Mouse (Mus musculus): Measurements from ENCODE around the gene Kif9. TPM values are rescaled to one million over a fixed set of nuclear protein-coding genes. Genes with fewer than 3 reads are reported as not detected.

Gene Kif9
- total RNA-seq, 1 experiment, result 0.71 TPM

DNA sequence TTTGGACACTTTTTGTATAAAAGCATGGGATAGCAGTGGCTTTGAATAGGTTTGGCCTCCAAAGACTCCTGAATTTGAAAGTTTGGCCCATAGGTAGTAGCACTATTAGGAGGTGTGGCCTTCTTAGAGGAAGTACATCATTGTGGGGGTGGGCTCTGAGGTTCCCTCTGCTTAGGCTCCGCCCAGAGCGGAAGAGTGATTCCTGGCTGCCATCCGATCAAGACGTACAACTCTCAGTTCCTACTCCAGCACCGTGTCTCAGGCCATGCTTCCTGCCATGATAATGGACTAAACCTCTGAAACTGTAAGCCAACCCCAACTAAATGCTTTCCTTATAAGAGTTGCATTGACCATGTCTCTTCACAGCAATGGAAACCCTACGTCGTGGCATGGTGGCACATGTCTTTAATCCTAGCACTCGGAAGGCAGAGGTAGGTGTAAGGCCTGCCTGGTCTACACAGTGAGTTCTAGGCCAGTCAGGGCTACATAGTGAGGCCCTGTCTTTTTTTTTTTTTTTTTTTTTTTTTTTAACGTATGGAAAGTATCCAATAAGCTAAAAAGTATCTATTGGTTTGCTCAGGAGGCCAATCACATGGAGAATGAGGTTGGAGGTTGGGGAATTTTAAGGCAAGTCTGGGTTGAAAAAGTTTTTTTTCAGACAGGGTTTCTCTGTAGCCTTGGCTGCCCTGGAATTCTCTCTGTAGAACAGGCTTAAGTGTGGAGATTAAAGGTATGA, 52.4 kb downstream of the Kif9 start:
- no peaks in the 10 kb centered on the region for H3K36me3 ChIP-seq (ENCODE audit: control insufficient read depth, insufficient read depth, low read length, poor library complexity, severe bottlenecking)
- peaks cover 5 to 6% of the 10 kb centered on the region in 2 experiments; a peak in 3 of 4 replicates for H3K4me1 ChIP-seq (ENCODE audit: control insufficient read depth in 2 of 2, insufficient read depth in 2 of 2, low read length in 2 of 2, poor library complexity in 1 of 2)
- no peak overlapping the region for H3K27ac ChIP-seq (ENCODE audit: insufficient read depth, low read depth, low read length, poor library complexity, severe bottlenecking)
- DNase-seq (ENCODE audit: low read depth, low spot score), result peak; percentile 88
- no peaks in the 10 kb centered on the region for H3K9me3 ChIP-seq (ENCODE audit: control insufficient read depth, insufficient read depth, low read depth, low read length)
- H3K9ac ChIP-seq (ENCODE audit: insufficient read depth, low read depth, low read length, poor library complexity, severe bottlenecking), result peak overlapping the region; percentile 83
- in situ Hi-C loops (cut with MboI; ENCODE audit: low sequenced_read_pairs in 2 of 2, unreplicated experiment in 2 of 2), result no loop called here
- TF ChIP-seq ZC3H11A (IDR thresholded peaks at IDR 0.05; ENCODE audit: borderline replicate concordance, low read depth, low read length) (no peak), ZNF384 (IDR thresholded peaks at IDR 0.05; ENCODE audit: low read depth, low read length) (peak; percentile 72)
- H3K4me3 ChIP-seq (ENCODE audit: insufficient read depth in 1 of 2, low read depth in 1 of 2, low read length in 2 of 2, poor library complexity in 1 of 2, severe bottlenecking in 1 of 2), result peak overlapping the region; percentile 89 to 93

DNA sequence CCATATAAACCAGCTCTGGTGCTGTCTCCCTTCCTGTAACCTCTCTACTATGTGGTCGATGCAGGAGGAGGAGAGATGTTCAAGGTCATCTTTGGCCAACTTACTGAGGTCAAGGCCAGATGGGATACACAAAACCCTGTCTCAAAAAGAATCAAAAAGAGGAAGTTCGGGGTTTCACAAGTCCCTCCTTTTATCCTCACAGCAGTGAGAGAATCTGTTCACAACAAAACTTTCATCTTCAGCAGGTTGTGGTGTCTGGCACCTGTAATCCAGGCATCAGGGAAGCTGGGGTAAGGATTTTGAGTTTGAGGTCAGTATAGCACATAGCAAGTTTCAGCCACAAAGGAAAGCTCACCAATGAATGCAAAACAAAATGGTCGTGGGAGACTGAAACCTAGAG, 53.9 kb downstream of the Kif9 start:
- no peak for DNase-seq (ENCODE audit: low read depth, low spot score)
- Histone ChIP-seq H3K9me3 (ENCODE audit: control insufficient read depth, insufficient read depth, low read depth, low read length) (no peaks in the 10 kb centered on the region), H3K27ac (ENCODE audit: insufficient read depth, low read depth, low read length, poor library complexity, severe bottlenecking) (no peak overlapping the region), H3K9ac (ENCODE audit: insufficient read depth, low read depth, low read length, poor library complexity, severe bottlenecking) (no peak overlapping the region), H3K4me1 (ENCODE audit: control insufficient read depth in 2 of 2, insufficient read depth in 2 of 2, low read length in 2 of 2, poor library complexity in 1 of 2) (peaks cover 5 to 9% of the 10 kb centered on the region in 2 experiments; a peak in 3 of 4 replicates), H3K4me3 (ENCODE audit: insufficient read depth in 1 of 2, low read depth in 1 of 2, low read length in 2 of 2, poor library complexity in 1 of 2, severe bottlenecking in 1 of 2) (no peak overlapping the region; a peak in 1 of 4 replicates), H3K36me3 (ENCODE audit: control insufficient read depth, insufficient read depth, low read length, poor library complexity, severe bottlenecking) (no peaks in the 10 kb centered on the region)
- TF ChIP-seq ZNF384 (IDR thresholded peaks at IDR 0.05; ENCODE audit: low read depth, low read length), result no peak
- TF ChIP-seq ZC3H11A (IDR thresholded peaks at IDR 0.05; ENCODE audit: borderline replicate concordance, low read depth, low read length), result no peak
- no peak for TF ChIP-seq CHD2 (IDR thresholded peaks at IDR 0.05; ENCODE audit: low read depth, low read length)
- no peak for TF ChIP-seq MAFK (IDR thresholded peaks at IDR 0.05; ENCODE audit: insufficient read depth, low read depth, low read length)
- no peak for TF ChIP-seq HCFC1 (IDR thresholded peaks at IDR 0.05; ENCODE audit: borderline replicate concordance, insufficient read depth, low read length)
- in situ Hi-C loops (cut with MboI; ENCODE audit: low sequenced_read_pairs in 2 of 2, unreplicated experiment in 2 of 2), result no loop called here

DNA sequence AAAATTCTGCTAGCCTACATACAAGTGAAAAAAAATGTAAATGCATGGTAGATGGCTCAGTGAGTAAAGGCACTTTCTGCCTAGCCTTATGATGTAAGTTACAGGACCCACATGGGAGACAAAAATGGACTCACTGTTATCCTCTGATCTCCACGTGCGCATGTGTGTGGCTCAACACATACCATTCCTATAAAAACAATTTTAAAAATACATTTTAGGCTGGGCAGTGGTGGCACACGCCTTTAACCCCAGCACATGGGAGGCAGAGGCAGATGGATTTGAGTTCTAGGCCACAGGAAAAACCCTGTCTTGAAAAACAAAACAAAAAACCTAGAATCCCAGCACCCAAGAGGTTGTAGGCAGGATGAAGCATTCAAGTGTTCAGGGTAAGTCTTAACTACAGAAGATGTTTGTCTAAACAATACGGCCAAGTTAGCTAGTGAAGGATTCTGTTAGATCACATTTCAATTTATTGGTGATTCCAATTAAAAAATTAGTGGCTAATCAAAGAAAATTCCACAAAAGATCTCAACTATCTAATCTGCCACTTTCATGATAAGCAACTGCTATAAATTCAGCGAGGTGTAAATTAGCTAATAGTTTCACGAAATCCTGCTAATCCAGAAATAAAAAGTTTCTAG, 54.5 kb downstream of the Kif9 start:
- no peak for DNase-seq (ENCODE audit: low read depth, low spot score)
- Histone ChIP-seq H3K9ac (ENCODE audit: insufficient read depth, low read depth, low read length, poor library complexity, severe bottlenecking) (no peak overlapping the region; the same call in 1 of the 2 replicates), H3K9me3 (ENCODE audit: control insufficient read depth, insufficient read depth, low read depth, low read length) (no peaks in the 10 kb centered on the region), H3K4me1 (ENCODE audit: control insufficient read depth in 2 of 2, insufficient read depth in 2 of 2, low read length in 2 of 2, poor library complexity in 1 of 2) (peaks cover 5 to 9% of the 10 kb centered on the region in 2 experiments; a peak in 3 of 4 replicates), H3K36me3 (ENCODE audit: control insufficient read depth, insufficient read depth, low read length, poor library complexity, severe bottlenecking) (no peaks in the 10 kb centered on the region), H3K4me3 (ENCODE audit: insufficient read depth in 1 of 2, low read depth in 1 of 2, low read length in 2 of 2, poor library complexity in 1 of 2, severe bottlenecking in 1 of 2) (peak overlapping the region; percentile 94; a peak in 3 of 4 replicates), H3K27ac (ENCODE audit: insufficient read depth, low read depth, low read length, poor library complexity, severe bottlenecking) (no peak overlapping the region)
- in situ Hi-C loops (cut with MboI; ENCODE audit: low sequenced_read_pairs in 2 of 2, unreplicated experiment in 2 of 2), result no loop called here
- TF ChIP-seq CHD2 (IDR thresholded peaks at IDR 0.05; ENCODE audit: low read depth, low read length) (no peak), MAFK (IDR thresholded peaks at IDR 0.05; ENCODE audit: insufficient read depth, low read depth, low read length) (no peak), HCFC1 (IDR thresholded peaks at IDR 0.05; ENCODE audit: borderline replicate concordance, insufficient read depth, low read length) (no peak), ZNF384 (IDR thresholded peaks at IDR 0.05; ENCODE audit: low read depth, low read length) (no peak), ZC3H11A (IDR thresholded peaks at IDR 0.05; ENCODE audit: borderline replicate concordance, low read depth, low read length) (no peak)

DNA sequence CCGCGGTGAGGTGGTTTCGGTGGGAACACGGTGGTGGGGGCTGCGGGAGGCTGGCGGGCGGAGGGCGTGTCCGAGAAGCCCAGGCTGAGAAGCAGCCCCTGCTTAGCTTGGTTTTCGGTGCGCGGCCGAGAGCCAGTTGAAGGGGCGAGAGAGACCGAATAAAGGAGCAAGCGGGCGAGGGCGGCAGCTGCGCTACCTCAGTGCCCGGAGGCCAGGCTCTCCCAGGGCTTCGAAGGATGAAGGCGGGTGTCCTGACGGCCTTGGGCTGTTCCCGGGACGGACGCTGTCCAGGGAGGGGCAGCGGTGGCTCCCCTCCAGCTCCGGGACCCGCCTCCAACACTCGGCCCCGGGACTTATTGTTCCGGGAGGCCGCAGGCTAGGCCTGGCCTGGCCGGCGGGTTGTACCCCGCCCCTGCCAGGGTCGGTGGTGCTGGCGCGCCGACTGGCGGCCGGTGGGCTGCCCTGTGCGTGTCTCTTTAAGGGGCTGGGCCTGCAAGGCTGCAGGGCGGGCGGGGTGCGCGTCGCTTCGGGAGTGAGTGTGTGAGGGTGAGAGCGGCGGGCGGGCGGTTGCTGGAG, 55.2 kb downstream of the Kif9 start:
- in situ Hi-C loops (cut with MboI; ENCODE audit: low sequenced_read_pairs in 2 of 2, unreplicated experiment in 2 of 2), result no loop called here
- Histone ChIP-seq H3K4me3 (ENCODE audit: insufficient read depth in 1 of 2, low read depth in 1 of 2, low read length in 2 of 2, poor library complexity in 1 of 2, severe bottlenecking in 1 of 2) (peak overlapping the region; percentile 94), H3K4me1 (ENCODE audit: control insufficient read depth in 2 of 2, insufficient read depth in 2 of 2, low read length in 2 of 2, poor library complexity in 1 of 2) (peaks cover 5 to 9% of the 10 kb centered on the region in 2 experiments; a peak in 3 of 4 replicates), H3K9me3 (ENCODE audit: control insufficient read depth, insufficient read depth, low read depth, low read length) (no peaks in the 10 kb centered on the region), H3K9ac (ENCODE audit: insufficient read depth, low read depth, low read length, poor library complexity, severe bottlenecking) (peak overlapping the region; percentile 86), H3K36me3 (ENCODE audit: control insufficient read depth, insufficient read depth, low read length, poor library complexity, severe bottlenecking) (no peaks in the 10 kb centered on the region), H3K27ac (ENCODE audit: insufficient read depth, low read depth, low read length, poor library complexity, severe bottlenecking) (peak overlapping the region; percentile 62)
- no peak for TF ChIP-seq CHD2 (IDR thresholded peaks at IDR 0.05; ENCODE audit: low read depth, low read length)
- no peak for TF ChIP-seq ZC3H11A (IDR thresholded peaks at IDR 0.05; ENCODE audit: borderline replicate concordance, low read depth, low read length)
- TF ChIP-seq HCFC1 (IDR thresholded peaks at IDR 0.05; ENCODE audit: borderline replicate concordance, insufficient read depth, low read length), result no peak
- TF ChIP-seq MAFK (IDR thresholded peaks at IDR 0.05; ENCODE audit: insufficient read depth, low read depth, low read length), result no peak
- TF ChIP-seq ZNF384 (IDR thresholded peaks at IDR 0.05; ENCODE audit: low read depth, low read length), result no peak
- peak; percentile 85 for DNase-seq (ENCODE audit: low read depth, low spot score)
